Mouse (Mus musculus) heart, embryonic 11.5 days (tissue): ENCODE results near the gene Tmem191c. TPM values are rescaled to one million over a fixed set of nuclear protein-coding genes. Genes with fewer than 3 reads are reported as not detected.

Experiments used
- ATAC-seq: fragments of 200-750 bp; cut with Nextera tagmentation; replicated peaks from 2 replicates; pipeline ENCODE4 v1.8.0; 2017; ENCODE audit warnings: moderate library complexity; ENCODE audit not compliant: insufficient number of reproducible peaks, low FRiP score, low TSS enrichment
- H3K27ac ChIP-seq: fragments of 300-500 bp; sonication (generic); 2 replicates; pipeline ENCODE4 v1.5.1; 2014; ENCODE audit warnings: mild to moderate bottlenecking, low read depth, low read length
- H3K27me3 ChIP-seq: fragments of 300-500 bp; sonication (generic); 2 replicates; pipeline ENCODE4 v1.6.1; 2014; ENCODE audit warnings: mild to moderate bottlenecking, low read length, mixed read lengths; ENCODE audit not compliant: control insufficient read depth, insufficient read depth
- H3K36me3 ChIP-seq: fragments of 300-500 bp; sonication (generic); 2 replicates; pipeline ENCODE4 v1.6.1; 2014; ENCODE audit warnings: mild to moderate bottlenecking, low read length, moderate library complexity, mixed read lengths; ENCODE audit not compliant: control insufficient read depth, insufficient read depth
- H3K4me1 ChIP-seq: fragments of 300-500 bp; sonication (generic); 2 replicates; pipeline ENCODE4 v1.6.1; 2014; ENCODE audit warnings: low read length; ENCODE audit not compliant: control insufficient read depth, insufficient read depth
- H3K4me2 ChIP-seq: fragments of 300-500 bp; sonication (generic); 2 replicates; pipeline ENCODE4 v1.6.1; 2014; ENCODE audit warnings: mild to moderate bottlenecking, moderate library complexity
- H3K4me3 ChIP-seq: fragments of 300-500 bp; sonication (generic); 2 replicates; pipeline ENCODE4 v1.5.1; 2014; ENCODE audit warnings: low read depth, low read length
- H3K9ac ChIP-seq: fragments of 300-500 bp; sonication (generic); 2 replicates; pipeline ENCODE4 v1.6.1; 2014; ENCODE audit warnings: mild to moderate bottlenecking, low read depth, low read length, moderate library complexity
- H3K9me3 ChIP-seq: fragments of 300-500 bp; sonication (generic); replicated peaks from 2 replicates; pipeline ENCODE4 v1.6.1; 2016; ENCODE audit warnings: low read length; ENCODE audit not compliant: control insufficient read depth
- WGBS: fragments of 180-500 bp; shearing (Covaris S2); extraction: QIAGEN DNeasy Blood & Tissue Kit; methylation state at CpG from one replicate; pipeline ENCODE4 v1.1.7; 2014; ENCODE audit not compliant: insufficient replicate concordance; 5-methylcytosine and 5-hydroxymethylcytosine counted together
- polyA plus RNA-seq: library from polyadenylated mRNA; unstranded; fragments of >200 nt; fragmentation: Nextera tagmentation; extraction: Ambion mirVana; gene quantifications from 2 replicates; pipeline ENCODE4 v1.2.1, GENCODE M21; 2014

Gene Tmem191c
- polyA plus RNA-seq, 1 experiment from 2014 or later = 4.9 TPM

- 78% methylated on average over 5 of the region's 5 CpGs for WGBS
- Histone ChIP-seq H3K4me2 (no peak overlapping the region), H3K4me3 (no peak overlapping the region), H3K9ac (no peak overlapping the region), H3K4me1 (no peaks in the 10 kb centered on the region), H3K27me3 (no peaks in the 10 kb centered on the region), H3K36me3 (peaks cover 20% of the 10 kb centered on the region), H3K27ac (no peak overlapping the region), H3K9me3 (no peaks in the 10 kb centered on the region)
- ATAC-seq = no peak
Measured at GRCm38 (mm10) chr16:17303521-17304245, 27.8 kb downstream of the Tmem191c start.

GRCm38 (mm10) chr16:17307461-17307860 is 31.6 kb downstream of the Tmem191c start:
- Histone ChIP-seq H3K36me3 (peaks cover 12% of the 10 kb centered on the region), H3K4me1 (no peaks in the 10 kb centered on the region), H3K9ac (no peak overlapping the region), H3K27ac (no peak overlapping the region), H3K4me2 (no peak overlapping the region), H3K4me3 (no peak overlapping the region), H3K27me3 (no peaks in the 10 kb centered on the region), H3K9me3 (no peaks in the 10 kb centered on the region)
- no peak for ATAC-seq
- WGBS = 87% methylated on average over 5 of the region's 5 CpGs

- no peak overlapping the region for H3K4me3 ChIP-seq
- H3K4me1 ChIP-seq = no peaks in the 10 kb centered on the region
- no peak for ATAC-seq
- H3K27ac ChIP-seq = no peak overlapping the region
- no peaks in the 10 kb centered on the region for H3K9me3 ChIP-seq
- no peaks in the 10 kb centered on the region for H3K27me3 ChIP-seq
- H3K9ac ChIP-seq = no peak overlapping the region
- H3K36me3 ChIP-seq = peaks cover 10% of the 10 kb centered on the region
- 93% methylated on average over 10 of the region's 10 CpGs for WGBS
- no peak overlapping the region for H3K4me2 ChIP-seq
Measured at GRCm38 (mm10) chr16:17309036-17309435, 33.2 kb downstream of the Tmem191c start.

GRCm38 (mm10) chr16:17312531-17312930 is 36.7 kb downstream of the Tmem191c start:
- Histone ChIP-seq H3K27ac (no peak overlapping the region), H3K9me3 (no peaks in the 10 kb centered on the region), H3K27me3 (no peaks in the 10 kb centered on the region), H3K4me2 (no peak overlapping the region), H3K36me3 (peaks cover 24% of the 10 kb centered on the region), H3K4me3 (no peak overlapping the region), H3K4me1 (no peaks in the 10 kb centered on the region), H3K9ac (no peak overlapping the region)
- no peak for ATAC-seq
- WGBS = 86% methylated on average over 5 of the region's 5 CpGs

GRCm38 (mm10) chr16:17316554-17316953 is 40.7 kb downstream of the Tmem191c start:
- H3K27me3 ChIP-seq = no peaks in the 10 kb centered on the region
- H3K9me3 ChIP-seq = no peaks in the 10 kb centered on the region
- H3K9ac ChIP-seq = no peak overlapping the region
- peaks cover 21% of the 10 kb centered on the region for H3K36me3 ChIP-seq
- no peak for ATAC-seq
- WGBS = 86% methylated on average over 7 of the region's 7 CpGs
- H3K4me3 ChIP-seq = no peak overlapping the region
- H3K4me1 ChIP-seq = no peaks in the 10 kb centered on the region
- no peak overlapping the region for H3K27ac ChIP-seq
- H3K4me2 ChIP-seq = no peak overlapping the region

- ATAC-seq = no peak
- Histone ChIP-seq H3K4me3 (no peak overlapping the region), H3K27me3 (no peaks in the 10 kb centered on the region), H3K36me3 (peaks cover 13% of the 10 kb centered on the region), H3K27ac (no peak overlapping the region), H3K4me1 (no peaks in the 10 kb centered on the region), H3K9me3 (no peaks in the 10 kb centered on the region), H3K9ac (no peak overlapping the region), H3K4me2 (no peak overlapping the region)
- 85% methylated on average over 5 of the region's 5 CpGs for WGBS
Measured at GRCm38 (mm10) chr16:17321481-17321880, 45.6 kb downstream of the Tmem191c start.

- Histone ChIP-seq H3K9ac (no peak overlapping the region), H3K36me3 (peaks cover 7% of the 10 kb centered on the region), H3K4me3 (no peak overlapping the region), H3K9me3 (no peaks in the 10 kb centered on the region), H3K27ac (no peak overlapping the region), H3K27me3 (no peaks in the 10 kb centered on the region), H3K4me2 (no peak overlapping the region), H3K4me1 (no peaks in the 10 kb centered on the region)
- ATAC-seq = no peak
- 84% methylated on average over 5 of the region's 5 CpGs for WGBS
Measured at GRCm38 (mm10) chr16:17324745-17325144, 48.9 kb downstream of the Tmem191c start.

GRCm38 (mm10) chr16:17326064-17326463 is 50.2 kb downstream of the Tmem191c start:
- Histone ChIP-seq H3K27ac (no peak overlapping the region), H3K4me2 (no peak overlapping the region), H3K4me3 (no peak overlapping the region), H3K4me1 (no peaks in the 10 kb centered on the region), H3K9ac (no peak overlapping the region), H3K27me3 (no peaks in the 10 kb centered on the region), H3K9me3 (no peaks in the 10 kb centered on the region), H3K36me3 (peaks cover 7% of the 10 kb centered on the region)
- 80% methylated on average over 2 of the region's 2 CpGs for WGBS
- no peak for ATAC-seq
